Mouse (Mus musculus) lung, adult 2 months (tissue): ENCODE measurements at regions not wholly inside any gene's neighbourhood (a gene's known extent, or its start where the extent isn't known, plus 50 kb on each side); places are given as distances from the start of the nearest gene placed in this dataset.

Source experiments
- CTCF ChIP-seq: fragments of 200-500 bp; IDR thresholded peaks from 2 replicates; pipeline ENCODE4 v1.5.1; 2011; ENCODE audit warnings: mild to moderate bottlenecking, low read length, control low read depth; ENCODE audit not compliant: insufficient read depth
- POLR2A ChIP-seq: fragments of 200-500 bp; IDR thresholded peaks from 2 replicates; pipeline ENCODE4 v1.6.1; 2011; ENCODE audit warnings: low read depth, mild to moderate bottlenecking, control low read depth, low read length, borderline replicate concordance; ENCODE audit errors: extremely low read depth

DNA sequence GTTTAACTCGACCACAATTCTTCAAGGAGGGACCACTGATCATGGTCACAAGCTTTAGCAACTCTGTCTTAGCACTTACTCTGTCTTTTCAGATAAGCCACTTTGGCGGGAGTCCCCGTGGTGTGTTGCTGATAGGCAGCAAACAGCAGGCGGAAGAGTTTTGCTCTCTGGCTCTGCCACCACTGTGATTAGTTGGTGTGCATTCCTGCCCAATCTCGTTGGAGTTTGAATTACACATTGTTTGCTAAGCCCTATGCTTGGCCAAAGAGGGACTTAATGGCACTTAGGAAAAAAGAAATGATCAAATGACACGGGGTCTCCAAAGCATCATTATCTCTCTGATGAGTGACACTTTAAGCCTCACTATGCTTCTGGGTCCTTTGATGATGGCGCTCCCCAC, 73.3 kb upstream of the Frem2 start:
- TF ChIP-seq POLR2A: no peak
- no peak for TF ChIP-seq CTCF
